Mouse (Mus musculus) limb, embryonic 14.5 days (tissue): Measurements from ENCODE around the gene AU022252. TPM values are rescaled to one million over a fixed set of nuclear protein-coding genes. Genes with fewer than 3 reads are reported as not detected.

Source experiments
- ATAC-seq: fragments of 200-750 bp; cut with Nextera tagmentation; 2 replicates; pipeline ENCODE4 v1.8.0; 2017; ENCODE audit warnings: low read depth, moderate number of reproducible peaks, moderate TSS enrichment; ENCODE audit not compliant: low FRiP score
- DNase-seq: peaks from one replicate; pipeline ENCODE4 v3.0.0-alpha.2; 2015; ENCODE audit warnings: low spot score
- H3K27ac ChIP-seq: fragments of 300-500 bp; sonication (generic); replicated peaks from 2 replicates; pipeline ENCODE4 v1.5.1; 2014; ENCODE audit warnings: low read depth, mild to moderate bottlenecking, low read length, moderate library complexity, mixed read lengths
- H3K27me3 ChIP-seq: fragments of 300-500 bp; sonication (generic); 2 replicates; pipeline ENCODE4 v1.6.1; 2014; ENCODE audit warnings: low read length, mixed read lengths; ENCODE audit not compliant: control insufficient read depth, insufficient read depth
- H3K36me3 ChIP-seq: fragments of 300-500 bp; sonication (generic); 2 replicates; pipeline ENCODE4 v1.6.1; 2014; ENCODE audit warnings: mild to moderate bottlenecking, low read length, moderate library complexity, mixed read lengths; ENCODE audit not compliant: control insufficient read depth, insufficient read depth
- H3K4me1 ChIP-seq: fragments of 300-500 bp; sonication (generic); 2 replicates; pipeline ENCODE4 v1.6.1; 2014; ENCODE audit warnings: antibody characterized with exemption, low read length, mixed read lengths; ENCODE audit not compliant: control insufficient read depth, insufficient read depth
- H3K4me2 ChIP-seq: fragments of 300-500 bp; sonication (generic); replicated peaks from 2 replicates; pipeline ENCODE4 v1.6.1; 2014; ENCODE audit warnings: low read depth, mild to moderate bottlenecking, low read length, moderate library complexity; ENCODE audit not compliant: severe bottlenecking
- H3K4me3 ChIP-seq: fragments of 300-500 bp; sonication (generic); replicated peaks from 2 replicates; pipeline ENCODE4 v1.5.1; 2014; ENCODE audit warnings: low read length
- H3K9ac ChIP-seq: fragments of 300-500 bp; sonication (generic); 2 replicates; pipeline ENCODE4 v1.6.1; 2014; ENCODE audit warnings: mild to moderate bottlenecking, low read depth, low read length, moderate library complexity; ENCODE audit not compliant: severe bottlenecking
- H3K9me3 ChIP-seq: fragments of 300-500 bp; sonication (generic); 2 replicates; pipeline ENCODE4 v1.6.1; 2016; ENCODE audit warnings: low read length; ENCODE audit not compliant: control insufficient read depth
- POLR2A ChIP-seq: fragments of 200-500 bp; IDR thresholded peaks from 2 replicates; pipeline ENCODE4 v1.8.0; 2012; ENCODE audit warnings: inconsistent platforms, mild to moderate bottlenecking, moderate library complexity, borderline replicate concordance; ENCODE audit not compliant: insufficient read depth, insufficient read length; ENCODE audit errors: extremely low read depth
- WGBS: fragments of 180-500 bp; shearing (Covaris S2); extraction: QIAGEN DNeasy Blood & Tissue Kit; methylation state at CpG from one replicate; pipeline ENCODE4 v1.1.7; 2014; 5-methylcytosine and 5-hydroxymethylcytosine counted together
- polyA plus RNA-seq, 2 experiments: library from polyadenylated mRNA; depleted of rRNA in 1 of 2; stranded (reverse) in 1 of 2; unstranded in 1 of 2; fragments of >200 nt; fragmentation: Nextera tagmentation in 1 of 2; extraction: Ambion mirVana in 1 of 2; gene quantifications; 2 replicates each; pipeline versions ENCODE4 v1.2.1 to v1.2.3; 2012 to 2014

The AU022252 gene
- polyA plus RNA-seq, 2 experiments: 17.2 to 31.9 TPM

DNA sequence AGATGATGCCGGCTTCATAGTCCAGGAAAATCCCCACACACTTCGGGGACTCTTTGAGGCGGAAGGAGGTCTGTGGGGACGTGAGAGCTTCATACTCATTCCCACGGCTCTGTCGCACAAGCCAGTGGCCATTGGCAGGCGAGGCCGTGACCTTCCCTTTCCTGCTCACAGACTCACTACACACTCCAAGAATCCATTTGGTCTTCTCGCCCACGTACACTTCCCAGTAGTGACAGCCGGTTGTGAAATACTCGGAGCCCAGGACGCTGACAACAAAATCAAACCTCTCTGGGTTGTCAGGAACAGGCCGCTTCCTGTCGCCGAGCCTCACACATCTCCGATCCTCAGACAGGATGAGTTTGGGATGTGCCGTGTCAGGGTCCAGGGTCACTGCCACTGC, 54.2 kb downstream of the AU022252 start:
- Histone ChIP-seq H3K4me1 (no peaks in the 10 kb centered on the region), H3K4me3 (no peak overlapping the region), H3K27ac (no peak overlapping the region), H3K9ac (no peak overlapping the region), H3K36me3 (no peaks in the 10 kb centered on the region), H3K27me3 (no peaks in the 10 kb centered on the region), H3K9me3 (no peaks in the 10 kb centered on the region), H3K4me2 (no peak overlapping the region)
- DNase-seq (no peak), ATAC-seq (no peak)
- 71% methylated on average over 18 of the region's 18 CpGs for WGBS
- no peak for TF ChIP-seq POLR2A

DNA sequence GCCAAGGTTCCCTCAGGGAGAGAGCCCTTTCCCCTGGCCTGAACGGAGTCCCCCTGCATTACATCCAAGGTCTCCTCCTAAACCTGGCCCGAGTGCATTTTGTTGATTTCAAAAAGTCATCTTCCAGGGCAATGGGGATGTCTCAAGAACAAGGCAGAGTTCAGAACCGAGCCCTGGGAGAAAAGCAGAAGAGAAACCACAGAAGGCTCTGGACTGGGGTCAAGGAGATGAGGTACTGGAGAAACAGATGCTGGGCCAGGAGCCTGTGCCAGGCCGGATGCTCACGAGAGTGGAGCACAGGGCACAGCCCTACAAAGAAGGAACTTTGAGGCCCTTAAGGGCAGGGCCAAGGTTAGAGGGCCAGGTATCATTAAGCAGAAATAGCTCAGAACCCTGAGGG, 54.8 kb downstream of the AU022252 start:
- Histone ChIP-seq H3K27me3 (no peaks in the 10 kb centered on the region), H3K4me3 (no peak overlapping the region), H3K9me3 (no peaks in the 10 kb centered on the region), H3K27ac (no peak overlapping the region), H3K9ac (no peak overlapping the region), H3K4me1 (peaks cover 5% of the 10 kb centered on the region), H3K36me3 (no peaks in the 10 kb centered on the region), H3K4me2 (no peak overlapping the region)
- 76% methylated on average over 5 of the region's 5 CpGs for WGBS
- ATAC-seq (no peak), DNase-seq (no peak)
- no peak for TF ChIP-seq POLR2A

DNA sequence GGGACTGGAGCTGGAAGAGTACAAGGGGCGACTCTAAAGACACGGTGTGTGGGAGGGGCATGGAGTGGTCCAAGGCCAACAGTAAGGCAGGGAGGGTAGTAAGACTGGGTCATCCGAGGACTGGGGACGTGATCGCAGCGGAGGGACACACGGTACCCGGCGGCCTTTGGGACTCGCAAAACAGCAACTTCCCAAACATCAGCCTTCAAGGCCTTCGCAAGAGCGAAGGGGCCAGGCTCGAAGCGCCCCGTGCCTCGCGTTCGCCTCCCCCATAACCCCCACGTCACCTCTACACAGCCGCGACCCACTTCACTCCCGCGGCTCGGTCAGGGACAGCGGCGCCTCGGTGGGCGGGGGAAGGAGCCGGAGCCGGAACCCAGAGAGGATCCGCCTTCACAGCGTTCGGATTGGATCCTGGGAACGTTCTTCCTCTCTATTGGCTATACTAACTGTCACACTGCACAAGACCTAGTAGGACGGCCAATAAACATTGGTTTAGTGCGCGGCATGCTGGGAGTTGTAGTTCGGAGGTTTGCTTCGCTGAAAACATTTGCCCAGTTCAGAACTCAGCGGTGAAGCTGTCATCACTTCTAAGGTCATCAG, 58.6 kb downstream of the AU022252 start, which contains the start of gene Zfp691:
TSS of gene Zfp691 (minus strand) at position 345 of the 603 bp plus-strand sequence.
- Histone ChIP-seq H3K4me2 (peak within 1 kb of the TSS; percentile 79), H3K27ac (no peak within 1 kb of the TSS), H3K4me3 (peak within 1 kb of the TSS; percentile 77), H3K27me3 (no peaks in the 10 kb centered on the region), H3K9ac (peak within 1 kb of the TSS; percentile 84), H3K36me3 (peaks cover 18% of the 10 kb centered on the region), H3K4me1 (peaks cover 9% of the 10 kb centered on the region), H3K9me3 (no peaks in the 10 kb centered on the region)
- ATAC-seq (peak; percentile 100), DNase-seq (peak; percentile 99)
- 0 out of 2 replicates have a peak, but pooled peaks have one; percentile 50 for TF ChIP-seq POLR2A
- under 1% methylated on average over 26 of the region's 40 CpGs for WGBS

DNA sequence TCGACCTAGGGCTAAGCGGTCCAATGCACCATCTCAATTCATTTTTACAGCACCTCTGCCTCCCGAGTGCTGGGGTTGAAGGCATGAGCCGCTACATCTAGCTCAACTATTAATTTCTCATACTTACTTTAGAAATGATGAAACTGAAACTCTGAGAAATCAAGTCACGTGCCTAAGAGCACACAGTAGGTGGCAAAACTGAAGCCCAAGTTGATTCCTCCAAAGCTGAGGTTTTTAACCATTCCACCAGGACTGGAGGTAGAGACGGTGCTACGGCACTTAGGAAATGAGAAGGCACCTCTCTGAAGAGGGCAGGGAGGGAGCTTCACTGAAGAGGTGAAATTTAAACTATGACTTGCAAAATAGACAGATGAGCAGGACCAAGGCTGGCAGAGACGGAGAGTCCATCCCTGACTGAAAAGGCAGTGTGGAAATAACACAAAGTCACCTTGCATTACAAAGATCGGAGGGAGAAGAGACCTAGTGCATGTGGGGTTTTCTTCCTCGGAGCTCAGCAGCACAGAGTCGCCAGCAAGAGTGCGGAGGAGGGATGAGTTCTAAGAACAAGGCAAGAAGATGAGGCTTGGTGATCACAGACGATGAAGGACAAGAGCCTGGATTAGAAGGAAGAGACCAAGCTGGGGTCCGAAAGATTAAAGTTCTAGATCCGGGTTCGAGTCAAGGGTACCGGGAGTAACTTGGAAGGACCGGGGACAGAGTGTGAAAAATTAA, 59.4 kb downstream of the AU022252 start:
- no peaks in the 10 kb centered on the region for H3K27me3 ChIP-seq
- peak overlapping the region; percentile 84 for H3K9ac ChIP-seq
- H3K4me3 ChIP-seq: peak overlapping the region; percentile 77
- TF ChIP-seq POLR2A: no peak
- peaks cover 9% of the 10 kb centered on the region for H3K4me1 ChIP-seq
- ATAC-seq (no peak), DNase-seq (no peak)
- no peak overlapping the region for H3K27ac ChIP-seq
- no peaks in the 10 kb centered on the region for H3K9me3 ChIP-seq
- peaks cover 25% of the 10 kb centered on the region for H3K36me3 ChIP-seq
- WGBS: 40% methylated on average over 18 of the region's 18 CpGs
- H3K4me2 ChIP-seq: peak overlapping the region; percentile 79

DNA sequence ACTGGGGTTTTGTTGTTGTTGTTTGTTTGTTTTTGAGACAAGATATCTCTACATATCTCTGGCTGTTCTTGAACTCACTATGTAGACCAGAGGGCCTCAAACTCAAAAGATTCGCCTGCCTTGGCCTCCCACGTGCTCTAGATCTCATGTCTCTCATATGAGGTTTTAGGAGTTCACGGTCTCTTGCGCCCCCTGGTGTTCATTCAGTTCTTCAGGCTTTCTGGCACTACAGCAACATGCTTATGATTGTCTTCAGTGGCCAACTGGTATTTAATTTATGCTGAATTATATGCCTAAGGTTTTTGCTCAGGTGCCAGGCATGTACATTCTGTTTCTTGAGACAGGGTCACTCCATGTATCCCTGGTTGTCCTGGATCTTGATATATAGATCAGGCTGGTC, 64.8 kb downstream of the AU022252 start:
- Histone ChIP-seq H3K4me1 (peaks cover 4% of the 10 kb centered on the region; the same call in 1 of the 2 replicates), H3K9ac (no peak overlapping the region), H3K27me3 (no peaks in the 10 kb centered on the region), H3K4me3 (no peak overlapping the region), H3K9me3 (no peaks in the 10 kb centered on the region), H3K36me3 (peaks cover 25% of the 10 kb centered on the region), H3K4me2 (no peak overlapping the region), H3K27ac (no peak overlapping the region)
- TF ChIP-seq POLR2A: no peak
- ATAC-seq (no peak), DNase-seq (peak; percentile 90)
- 6% methylated on average over 4 of the region's 4 CpGs for WGBS
